Comparison of ENCODE assay signal across 22 mouse cellular contexts in genomic region chr9:27766446-27766845, GRCm38 (mm10). TPM values are rescaled to one million over a fixed set of nuclear protein-coding genes. Genes with fewer than 3 reads are reported as not detected.
DNase-seq lines count a peak whose midpoint lies in the region; TF ChIP-seq lines count a peak whose summit lies in the region.
"Had no signal": no experiment of that assay in that cellular context is flagged by ENCODE, and none has a peak within 500 bp of the region (broad histone marks: within the 10 kb centered on the region; RNA-seq: fewer than 3 reads in every experiment).

No protein-coding gene starts in this region.

- H3K36me3 ChIP-seq in midbrain, embryonic 10.5 days, result no peaks in the 10 kb centered on the region
- H3K36me3 ChIP-seq: embryonic facial prominence, embryonic 13.5 days; heart, embryonic 13.5 days; limb, embryonic 15.5 days; neural tube, embryonic 12.5 days had no signal

- peak overlapping the region; percentile 84 for H3K27ac ChIP-seq in layer of hippocampus, adult 2 months
- H3K27ac ChIP-seq in midbrain, embryonic 10.5 days (replicated peaks), result no peak overlapping the region
- H3K27ac ChIP-seq: embryonic facial prominence, embryonic 13.5 days; heart, embryonic 13.5 days; kidney, postnatal 0 days; limb, embryonic 15.5 days; neural tube, embryonic 12.5 days had no signal

- H3K4me3 ChIP-seq in layer of hippocampus, adult 2 months, result no peak overlapping the region
- H3K4me3 ChIP-seq in midbrain, embryonic 10.5 days, result no peak overlapping the region
- H3K4me3 ChIP-seq: embryonic facial prominence, embryonic 13.5 days; heart, embryonic 13.5 days; limb, embryonic 15.5 days; neural tube, embryonic 12.5 days had no signal

- no peaks in the 10 kb centered on the region for H3K27me3 ChIP-seq in midbrain, embryonic 10.5 days (ENCODE audit: low read depth, poor library complexity, severe bottlenecking)
- H3K27me3 ChIP-seq: embryonic facial prominence, embryonic 13.5 days; heart, embryonic 13.5 days; limb, embryonic 15.5 days; neural tube, embryonic 12.5 days; Patski had no signal

- peak; percentile 20 to 42 for DNase-seq in frontal cortex, postnatal 36 days (ENCODE audit: low spot score in 2 of 2)
- DNase-seq in frontal cortex, postnatal 25 days (ENCODE audit: low spot score in 2 of 2), result no peak
- peak; percentile 54 for DNase-seq in brain, embryonic 14.5 days (ENCODE audit: low read depth)
- DNase-seq in layer of hippocampus, adult 2 months (ENCODE audit: low spot score in 2 of 2), result peak; percentile 70 to 79
- peak; percentile 24 to 54 for DNase-seq in left cerebral cortex, postnatal 36 days (ENCODE audit: low spot score in 2 of 2)
- no peak for DNase-seq in embryo, embryonic 11 days
- no peak for DNase-seq in midbrain, embryonic 10.5 days (ENCODE audit: low spot score)
- DNase-seq: adrenal gland, postnatal 25 days; cerebellum, adult 8-10 months; heart, postnatal 4 days; kidney, adult 11 months; lung, postnatal 10 days; thymus, adult 18-20 months had no signal

- intact Hi-C loops in left cerebral cortex, postnatal 36 days (cut with DNase I), result no loop called here

- no peak for TF ChIP-seq POLR2A in brain, embryonic 14.5 days (IDR thresholded peaks at IDR 0.05; ENCODE audit: borderline replicate concordance, extremely low read depth, insufficient read depth, insufficient read length, poor library complexity, severe bottlenecking)

- 87% methylated on average over 3 of the region's 3 CpGs for WGBS in midbrain, embryonic 10.5 days

- TF ChIP-seq CTCF in brain, embryonic 14.5 days (IDR thresholded peaks at IDR 0.05; ENCODE audit: borderline replicate concordance, extremely low read depth, insufficient read depth, insufficient read length), result no peak
- no peak for TF ChIP-seq CTCF in layer of hippocampus, adult 2 months (conservative IDR thresholded peaks at IDR 0.05)

- H3K9me3 ChIP-seq in midbrain, embryonic 10.5 days (replicated peaks), result no peaks in the 10 kb centered on the region
- H3K9me3 ChIP-seq: embryonic facial prominence, embryonic 13.5 days; heart, embryonic 13.5 days; limb, embryonic 15.5 days; neural tube, embryonic 12.5 days had no signal

- no peaks in the 10 kb centered on the region for H3K4me1 ChIP-seq in midbrain, embryonic 10.5 days
- H3K4me1 ChIP-seq: embryonic facial prominence, embryonic 13.5 days; heart, embryonic 13.5 days; limb, embryonic 15.5 days; neural tube, embryonic 12.5 days had no signal

RNA-seq across cellular contexts. Expression of gene Opcml, which starts 24.1 kb away (rescaled TPM):
- polyA plus RNA-seq in brain, embryonic 14.5 days (2012; rRNA removed), result 13.0 and 22.0 TPM in 2 replicates
- total RNA-seq in layer of hippocampus, adult 2 months (2021), result 100 to 1,000 TPM; 252 to 259 TPM
- total RNA-seq in left cerebral cortex, postnatal 36 days (2021), result 100 to 1,000 TPM; 250 to 263 TPM
- 2.0 and 3.1 TPM in 2 replicates for polyA plus RNA-seq in midbrain, embryonic 10.5 days (2016; fragmentation: Nextera tagmentation; extraction: Ambion mirVana)
- total RNA-seq: common myeloid progenitor, adult 5-6 weeks; megakaryocyte-erythroid progenitor cell, adult 5-6 weeks; monocyte, adult 5-6 weeks had no signal
- polyA plus RNA-seq: Patski had no signal

Comparison
In these comparisons a context has a peak if more than half of its experiments do, and no peak if none do; other contexts are left out.
1. DNase-seq: peak in frontal cortex, postnatal 36 days (2 of 2), brain, embryonic 14.5 days (single experiment), layer of hippocampus, adult 2 months (2 of 2) and left cerebral cortex, postnatal 36 days (2 of 2); none in frontal cortex, postnatal 25 days (0 of 2), embryo, embryonic 11 days (single experiment) and midbrain, embryonic 10.5 days (single experiment).